ENCODE assay signal across 12 mouse cellular contexts in the genomic region with DNA sequence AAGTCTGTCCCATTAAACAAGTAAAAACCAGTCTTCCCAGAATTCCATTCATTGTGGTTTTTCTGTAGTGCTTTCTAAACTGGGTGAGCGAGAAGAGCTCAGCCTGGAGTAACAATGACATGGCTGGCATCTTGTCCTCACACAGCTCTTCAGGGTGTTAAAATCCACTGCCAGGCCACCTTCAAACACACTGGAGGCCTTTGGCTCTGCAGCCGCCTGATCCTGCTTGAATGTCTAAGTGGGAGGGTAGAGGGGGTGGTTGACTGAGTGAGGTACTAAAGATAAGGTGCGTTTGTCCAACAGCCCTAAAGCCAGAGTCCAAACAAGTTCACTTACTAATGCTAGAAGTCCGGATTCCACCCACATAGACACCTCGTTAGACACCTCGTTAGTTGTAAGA. TPM values are rescaled to one million over a fixed set of nuclear protein-coding genes. Genes with fewer than 3 reads are reported as not detected.
DNase-seq lines count a peak whose midpoint lies in the region; ATAC-seq lines count a peak whose summit lies in the region.
"Had no signal": no experiment of that assay in that cellular context is flagged by ENCODE, and none has a peak within 500 bp of the region (broad histone marks: within the 10 kb centered on the region; RNA-seq: fewer than 3 reads in every experiment).

No protein-coding gene starts in this region.

- ATAC-seq in heart, embryonic 11.5 days (replicated peaks; ENCODE audit: insufficient number of reproducible peaks, low FRiP score, low TSS enrichment): no peak
- peak; percentile 54 for ATAC-seq in liver, embryonic 15.5 days (ENCODE audit: insufficient read depth)
- no peak for ATAC-seq in midbrain, embryonic 16.5 days
- no peak for ATAC-seq in kidney, embryonic 15.5 days (replicated peaks; ENCODE audit: low FRiP score)
- ATAC-seq: activated CD4-positive, CD25-positive, alpha-beta regulatory T cell, adult 4 months had no signal

- H3K4me3 ChIP-seq in heart, embryonic 11.5 days (ENCODE audit: low read depth, low read length): no peak overlapping the region
- no peak overlapping the region for H3K4me3 ChIP-seq in liver, embryonic 15.5 days (replicated peaks)
- no peak overlapping the region for H3K4me3 ChIP-seq in midbrain, embryonic 16.5 days (ENCODE audit: low read depth, low read length)
- H3K4me3 ChIP-seq in kidney, embryonic 15.5 days (replicated peaks): no peak overlapping the region

- no peaks in the 10 kb centered on the region for H3K36me3 ChIP-seq in heart, embryonic 11.5 days (ENCODE audit: control insufficient read depth, insufficient read depth, low read length)
- H3K36me3 ChIP-seq in liver, embryonic 15.5 days (replicated peaks): peaks cover 9% of the 10 kb centered on the region
- no peaks in the 10 kb centered on the region for H3K36me3 ChIP-seq in midbrain, embryonic 16.5 days (ENCODE audit: control insufficient read depth, insufficient read depth, low read length)
- H3K36me3 ChIP-seq in kidney, embryonic 15.5 days: peaks cover 13% of the 10 kb centered on the region

- WGBS in heart, embryonic 11.5 days (ENCODE audit: insufficient replicate concordance): 35% methylated on average over 6 of the region's 6 CpGs
- WGBS in liver, embryonic 15.5 days (ENCODE audit: insufficient replicate concordance): 47% methylated on average over 6 of the region's 6 CpGs
- WGBS in midbrain, embryonic 16.5 days: 25% methylated on average over 6 of the region's 6 CpGs
- WGBS in kidney, embryonic 15.5 days: 40% methylated on average over 6 of the region's 6 CpGs

- no peaks in the 10 kb centered on the region for H3K9me3 ChIP-seq in heart, embryonic 11.5 days (replicated peaks; ENCODE audit: control insufficient read depth, low read length)
- H3K9me3 ChIP-seq in liver, embryonic 15.5 days (replicated peaks): no peaks in the 10 kb centered on the region
- H3K9me3 ChIP-seq in midbrain, embryonic 16.5 days (replicated peaks; ENCODE audit: control insufficient read depth, low read length, poor library complexity, severe bottlenecking): no peaks in the 10 kb centered on the region
- no peaks in the 10 kb centered on the region for H3K9me3 ChIP-seq in kidney, embryonic 15.5 days (replicated peaks)

- H3K27me3 ChIP-seq in heart, embryonic 11.5 days (ENCODE audit: control insufficient read depth, insufficient read depth, low read length): no peaks in the 10 kb centered on the region
- H3K27me3 ChIP-seq in liver, embryonic 15.5 days: no peaks in the 10 kb centered on the region
- H3K27me3 ChIP-seq in midbrain, embryonic 16.5 days (ENCODE audit: control insufficient read depth, insufficient read depth, low read depth, low read length): peaks cover 5% of the 10 kb centered on the region; the same call in 1 of the 2 replicates
- H3K27me3 ChIP-seq in kidney, embryonic 15.5 days: no peaks in the 10 kb centered on the region

- H3K4me2 ChIP-seq in heart, embryonic 11.5 days: no peak overlapping the region
- no peak overlapping the region for H3K4me2 ChIP-seq in liver, embryonic 15.5 days
- H3K4me2 ChIP-seq in midbrain, embryonic 16.5 days (ENCODE audit: low read length): no peak overlapping the region
- no peak overlapping the region for H3K4me2 ChIP-seq in kidney, embryonic 15.5 days

- peaks cover 22% of the 10 kb centered on the region for H3K4me1 ChIP-seq in heart, embryonic 11.5 days (ENCODE audit: control insufficient read depth, insufficient read depth, low read length)
- H3K4me1 ChIP-seq in liver, embryonic 15.5 days (replicated peaks): peaks cover 3% of the 10 kb centered on the region; the same call in 1 of the 2 replicates
- peaks cover 25% of the 10 kb centered on the region for H3K4me1 ChIP-seq in midbrain, embryonic 16.5 days (ENCODE audit: control insufficient read depth, insufficient read depth, low read length)
- H3K4me1 ChIP-seq in kidney, embryonic 15.5 days: peaks cover 20% of the 10 kb centered on the region

- peak; percentile 96 for DNase-seq in heart, adult 11 months
- DNase-seq in heart, adult 8-10 months (ENCODE audit: low spot score): no peak
- DNase-seq in ovary, postnatal 36 days (ENCODE audit: low spot score): no peak
- no peak for DNase-seq in urinary bladder, adult 2 months (ENCODE audit: low spot score)
- DNase-seq: cerebellum, adult 8-10 months; thymus, adult 18-20 months had no signal

- peak overlapping the region; percentile 64 for H3K27ac ChIP-seq in heart, embryonic 11.5 days (ENCODE audit: low read depth, low read length)
- H3K27ac ChIP-seq in liver, embryonic 15.5 days (replicated peaks): 0 out of 2 replicates have a peak overlapping the region, but pooled peaks have one; percentile 17
- H3K27ac ChIP-seq in midbrain, embryonic 16.5 days (ENCODE audit: low read length): peak overlapping the region; percentile 15; the same call in 1 of the 2 replicates
- no peak overlapping the region for H3K27ac ChIP-seq in kidney, embryonic 15.5 days
- H3K27ac ChIP-seq: kidney, postnatal 0 days had no signal

- H3K9ac ChIP-seq in heart, embryonic 11.5 days (ENCODE audit: low read depth, low read length): no peak overlapping the region
- H3K9ac ChIP-seq in liver, embryonic 15.5 days: no peak overlapping the region
- no peak overlapping the region for H3K9ac ChIP-seq in midbrain, embryonic 16.5 days (ENCODE audit: low read depth, low read length)
- H3K9ac ChIP-seq in kidney, embryonic 15.5 days: no peak overlapping the region

RNA-seq across cellular contexts. Expression of a gene that starts 48.6 kb away (rescaled TPM):
- not detected for total RNA-seq in heart, adult 8-10 months (2022)
- polyA plus RNA-seq in heart, embryonic 11.5 days (2014; fragmentation: Nextera tagmentation; extraction: Ambion mirVana): not detected in 2 replicates
- polyA plus RNA-seq in liver, embryonic 15.5 days (2015; fragmentation: Nextera tagmentation; extraction: Ambion mirVana): not detected in 2 replicates
- polyA plus RNA-seq in midbrain, embryonic 16.5 days (2015; fragmentation: Nextera tagmentation; extraction: Ambion mirVana): 12.6 and 13.9 TPM in 2 replicates
- 0.14 and 0.17 TPM in 2 replicates for polyA plus RNA-seq in kidney, embryonic 15.5 days (2015; fragmentation: Nextera tagmentation; extraction: Ambion mirVana)
- 0.06 TPM in 1 of 2 replicates, not detected in the other for polyA plus RNA-seq in urinary bladder, adult 2 months (2012; rRNA removed)
- polyA plus RNA-seq: activated CD4-positive, CD25-positive, alpha-beta regulatory T cell, adult 4 months had no signal

Comparison
In these comparisons a context has a peak if more than half of its experiments do, and no peak if none do; other contexts are left out.
1. RNA of a gene that starts 48.6 kb away (polyA plus RNA-seq): 12.6 to 13.9 TPM in midbrain, embryonic 16.5 days; 0.14 to 0.17 TPM in kidney, embryonic 15.5 days, 0.06 TPM in urinary bladder, adult 2 months, not detected in heart, embryonic 11.5 days and not detected in liver, embryonic 15.5 days; every median in the first group is over 10 times any median in the second.